Mouse (Mus musculus) midbrain, embryonic 11.5 days (tissue): ENCODE measurements around the gene Clta. TPM values are rescaled to one million over a fixed set of nuclear protein-coding genes. Genes with fewer than 3 reads are reported as not detected.
"Not testable (repeated sequence)": the region's sequence is repeated elsewhere in the genome, so short reads cannot be mapped to it uniquely, and the experiment has no call there.

Source experiments
- ATAC-seq: fragments of 200-750 bp; cut with Nextera tagmentation; 2 replicates; pipeline ENCODE4 v1.8.0; 2017; ENCODE audit warnings: moderate TSS enrichment, moderate library complexity; ENCODE audit not compliant: low FRiP score
- DNase-seq: peaks from one replicate; pipeline ENCODE4 v3.0.0; 2015; ENCODE audit warnings: low spot score; ENCODE audit errors: missing footprints
- H3K27ac ChIP-seq: fragments of 300-500 bp; sonication (generic); 2 replicates; pipeline ENCODE4 v1.5.1; 2014; ENCODE audit warnings: low read depth, low read length
- H3K27me3 ChIP-seq: fragments of 300-500 bp; sonication (generic); 2 replicates; pipeline ENCODE4 v1.6.1; 2014; ENCODE audit warnings: mild to moderate bottlenecking, low read length, moderate library complexity, mixed read lengths; ENCODE audit not compliant: control insufficient read depth, insufficient read depth
- H3K36me3 ChIP-seq: fragments of 300-500 bp; sonication (generic); 2 replicates; pipeline ENCODE4 v1.6.1; 2014; ENCODE audit warnings: mild to moderate bottlenecking, low read length, moderate library complexity, mixed read lengths; ENCODE audit not compliant: control insufficient read depth, insufficient read depth
- H3K4me1 ChIP-seq: fragments of 300-500 bp; sonication (generic); 2 replicates; pipeline ENCODE4 v1.6.1; 2014; ENCODE audit warnings: low read length; ENCODE audit not compliant: control insufficient read depth, insufficient read depth
- H3K4me2 ChIP-seq: fragments of 300-500 bp; sonication (generic); 2 replicates; pipeline ENCODE4 v1.6.1; 2014; ENCODE audit warnings: mild to moderate bottlenecking, moderate library complexity
- H3K4me3 ChIP-seq: fragments of 300-500 bp; sonication (generic); 2 replicates; pipeline ENCODE4 v1.5.1; 2014; ENCODE audit warnings: low read depth, low read length
- H3K9ac ChIP-seq: fragments of 300-500 bp; sonication (generic); 2 replicates; pipeline ENCODE4 v1.6.1; 2014; ENCODE audit warnings: low read length
- H3K9me3 ChIP-seq: fragments of 300-500 bp; sonication (generic); 2 replicates; pipeline ENCODE4 v1.6.1; 2016; ENCODE audit warnings: low read length; ENCODE audit not compliant: control insufficient read depth
- WGBS: fragments of 180-500 bp; shearing (Covaris S2); extraction: QIAGEN DNeasy Blood & Tissue Kit; methylation state at CpG from one replicate; pipeline ENCODE4 v1.1.7; 2014; 5-methylcytosine and 5-hydroxymethylcytosine counted together
- polyA plus RNA-seq: library from polyadenylated mRNA; unstranded; fragments of >200 nt; fragmentation: Nextera tagmentation; extraction: Ambion mirVana; gene quantifications from 2 replicates; pipeline ENCODE4 v1.2.1, GENCODE M21; 2014

Clta gene
- polyA plus RNA-seq, 1 experiment from 2014 or later, result 226 TPM

DNA sequence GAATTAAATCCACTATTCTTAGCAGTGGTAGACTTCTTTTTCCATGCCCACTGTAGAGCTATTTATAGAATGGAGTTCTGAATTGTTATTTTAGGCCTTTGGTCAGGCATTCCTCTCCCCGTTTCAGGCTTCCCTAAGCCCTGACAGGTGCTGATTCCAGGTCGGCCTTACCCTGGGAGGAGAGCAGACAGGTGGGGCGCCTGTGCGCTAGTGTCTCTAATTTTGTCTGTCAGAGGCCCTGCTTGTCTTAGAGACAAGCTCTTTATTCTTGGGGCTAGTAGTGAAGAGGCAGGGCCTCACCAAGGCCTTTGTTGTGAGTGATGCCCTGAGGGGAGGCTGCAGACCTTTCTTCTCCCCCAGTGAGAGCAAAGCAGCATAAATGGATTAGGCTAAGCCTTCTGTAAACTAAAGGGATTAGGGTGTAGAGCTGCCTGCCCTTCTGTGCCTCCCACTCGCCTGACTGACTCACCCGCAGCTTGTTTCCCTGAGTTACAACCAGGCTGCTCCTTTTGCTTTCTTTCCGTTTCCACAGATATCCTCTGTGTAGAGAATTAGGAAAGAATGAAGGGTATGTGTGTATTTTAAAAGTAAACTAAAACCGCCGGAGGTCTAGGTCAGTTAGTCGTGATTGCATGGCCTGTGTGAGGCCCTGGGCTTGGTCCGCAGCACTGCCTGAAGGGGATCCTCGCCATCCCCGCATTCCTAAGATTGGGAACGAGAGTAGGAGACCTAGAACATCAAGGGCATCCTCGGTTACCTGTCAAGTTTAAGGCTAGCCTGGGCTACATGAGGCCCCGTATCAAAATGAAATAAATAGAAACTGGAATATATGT lies 24.3 kb downstream of the Clta start:
- H3K36me3 ChIP-seq, result peaks cover 37% of the 10 kb centered on the region

DNA sequence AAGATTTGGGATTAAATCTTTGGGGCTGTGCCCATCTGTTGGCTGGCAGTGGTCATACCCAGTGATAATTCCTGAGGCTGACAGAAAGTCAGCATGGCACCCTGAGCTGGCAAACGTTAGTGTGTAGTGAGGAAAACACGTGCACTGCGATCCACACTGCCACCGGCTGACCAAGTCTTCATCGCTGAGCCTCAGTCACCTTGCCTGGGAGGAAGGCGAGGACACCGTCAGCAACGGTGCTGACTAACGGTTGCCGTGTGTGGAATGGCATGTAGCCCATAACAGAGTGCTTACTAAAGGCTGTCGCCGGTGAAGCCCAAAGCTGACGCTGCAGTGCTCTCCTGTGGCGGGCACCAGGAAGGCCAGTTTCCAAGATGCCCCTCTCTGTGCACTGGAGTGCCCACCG lies 25.4 kb downstream of the Clta start:
- H3K27ac ChIP-seq, result no peak overlapping the region
- ATAC-seq, result no peak

More for the DNA sequence above, 24.3 kb downstream of the Clta start:
- no peak overlapping the region for H3K9ac ChIP-seq
- H3K4me2 ChIP-seq, result no peak overlapping the region; the same call in 1 of the 2 replicates
- ATAC-seq (peak; percentile 91), DNase-seq (peak; percentile 95)
- no peak overlapping the region for H3K27ac ChIP-seq
- peaks cover 16% of the 10 kb centered on the region for H3K4me1 ChIP-seq
- H3K9me3 ChIP-seq, result no peaks in the 10 kb centered on the region
- 11% methylated on average over 16 of the region's 16 CpGs for WGBS
- peaks cover 91% of the 10 kb centered on the region for H3K27me3 ChIP-seq
- no peak overlapping the region for H3K4me3 ChIP-seq

DNA sequence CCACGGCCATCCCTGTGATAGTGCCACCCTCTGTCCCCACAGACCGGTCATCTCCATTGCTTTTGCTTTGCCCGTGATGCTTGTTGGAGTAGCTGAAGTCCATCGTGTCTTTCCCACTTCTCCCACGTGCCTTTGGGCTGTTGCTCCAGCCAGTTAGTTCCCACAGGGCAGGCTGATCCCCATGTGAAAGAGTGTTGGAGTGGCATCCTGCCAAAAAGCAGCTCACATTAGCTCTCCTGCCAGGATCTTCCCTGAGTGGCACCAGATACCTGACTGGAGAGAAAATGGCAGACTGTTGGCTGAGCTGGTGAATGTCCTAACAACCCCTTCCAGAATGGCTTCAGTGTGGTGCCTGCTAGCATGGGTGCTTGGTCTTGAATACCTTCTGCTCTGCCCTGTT lies 27.3 kb downstream of the Clta start:
- no peaks in the 10 kb centered on the region for H3K9me3 ChIP-seq
- WGBS, result 95% methylated on average over 5 of the region's 5 CpGs
- peaks cover 22% of the 10 kb centered on the region for H3K36me3 ChIP-seq
- no peak overlapping the region for H3K9ac ChIP-seq
- no peak overlapping the region for H3K4me3 ChIP-seq
- no peak for DNase-seq
- no peak overlapping the region for H3K4me2 ChIP-seq
- H3K27ac ChIP-seq, result no peak overlapping the region
- no peak for ATAC-seq
- peaks cover 90% of the 10 kb centered on the region for H3K27me3 ChIP-seq
- H3K4me1 ChIP-seq, result peaks cover 16% of the 10 kb centered on the region

More for the DNA sequence above, 25.4 kb downstream of the Clta start:
- Histone ChIP-seq H3K27me3 (peaks cover 90% of the 10 kb centered on the region), H3K4me2 (no peak overlapping the region), H3K36me3 (peaks cover 35% of the 10 kb centered on the region), H3K4me3 (no peak overlapping the region), H3K9ac (no peak overlapping the region), H3K4me1 (peaks cover 16% of the 10 kb centered on the region), H3K9me3 (no peaks in the 10 kb centered on the region)
- no peak for DNase-seq
- WGBS, result 91% methylated on average over 15 of the region's 15 CpGs

DNA sequence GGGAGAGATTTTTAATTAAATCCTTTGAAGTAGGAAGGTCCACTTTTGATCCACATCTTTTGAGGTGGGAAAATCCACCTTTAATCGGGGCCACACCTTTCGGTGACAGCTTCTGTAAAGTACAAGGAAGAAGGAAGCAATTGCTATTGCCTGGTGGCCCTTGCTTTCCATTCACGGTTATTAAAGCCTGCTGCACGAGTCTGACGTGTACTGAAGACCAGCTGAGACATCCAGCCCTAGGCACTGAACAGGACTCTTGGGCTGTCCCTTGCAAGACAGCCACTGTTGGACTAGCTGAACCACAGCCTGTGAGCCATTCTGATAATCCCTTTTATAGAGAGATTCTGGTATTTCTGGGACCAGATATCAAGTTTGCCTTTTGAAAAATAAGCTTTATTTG lies 32.2 kb downstream of the Clta start:
- no peak for DNase-seq
- Histone ChIP-seq H3K9ac (no peak overlapping the region), H3K27ac (no peak overlapping the region), H3K4me2 (no peak overlapping the region), H3K36me3 (peaks cover 9% of the 10 kb centered on the region; the same call in 1 of the 2 replicates), H3K4me3 (no peak overlapping the region), H3K9me3 (no peaks in the 10 kb centered on the region), H3K27me3 (peaks cover 98% of the 10 kb centered on the region), H3K4me1 (no peaks in the 10 kb centered on the region)
- no peak for ATAC-seq
- 78% methylated on average over 5 of the region's 5 CpGs for WGBS

DNA sequence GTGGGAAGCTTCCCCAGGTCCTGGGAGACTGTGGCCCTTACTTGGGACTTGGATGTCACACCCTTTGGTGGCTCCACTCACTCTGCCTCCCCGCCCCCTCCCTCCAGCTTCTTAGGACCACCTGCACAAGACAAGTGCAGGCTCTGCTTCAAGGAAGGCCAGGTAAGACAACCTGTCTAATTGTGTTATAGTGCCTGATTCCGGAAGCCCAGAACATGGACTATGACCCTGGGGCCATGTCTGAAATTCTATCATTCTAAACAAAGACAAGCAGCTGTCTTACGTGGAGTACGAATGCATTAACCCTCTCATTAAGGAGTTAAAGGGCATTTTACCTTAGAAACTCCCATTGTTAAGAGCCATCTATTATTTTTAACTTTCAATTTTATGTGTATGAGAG lies 36.5 kb downstream of the Clta start:
- Histone ChIP-seq H3K27ac (no peak overlapping the region), H3K4me2 (no peak overlapping the region), H3K27me3 (peaks cover 64% of the 10 kb centered on the region), H3K9me3 (no peaks in the 10 kb centered on the region), H3K4me1 (no peaks in the 10 kb centered on the region), H3K36me3 (no peaks in the 10 kb centered on the region), H3K4me3 (no peak overlapping the region), H3K9ac (no peak overlapping the region)
- ATAC-seq, result no peak
- DNase-seq, result no peak
- WGBS, result 93% methylated on average over 4 of the region's 4 CpGs

DNA sequence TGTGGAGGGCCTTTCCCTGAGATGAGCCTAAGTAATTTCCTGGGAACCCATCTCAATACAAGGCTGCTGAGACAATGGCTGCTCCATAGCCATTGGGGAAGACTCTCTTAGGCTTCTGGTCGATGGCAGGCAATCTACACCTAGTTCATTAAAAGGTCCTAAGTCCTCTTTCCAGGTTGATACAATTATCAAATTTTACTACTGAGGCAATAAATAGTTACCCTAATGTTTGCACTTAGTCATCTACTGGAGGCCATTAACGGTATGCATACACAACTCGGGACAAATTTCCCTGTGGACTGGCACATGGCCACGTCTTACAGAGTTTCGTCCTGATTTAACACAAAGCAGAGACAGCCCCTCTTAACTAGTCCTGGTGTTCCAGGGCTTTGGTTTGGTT lies 38.2 kb downstream of the Clta start:
- DNase-seq (no peak), ATAC-seq (no peak)
- Histone ChIP-seq H3K4me1 (no peaks in the 10 kb centered on the region), H3K27me3 (peaks cover 47% of the 10 kb centered on the region), H3K36me3 (no peaks in the 10 kb centered on the region), H3K9me3 (no peaks in the 10 kb centered on the region), H3K27ac (no peak overlapping the region), H3K9ac (no peak overlapping the region), H3K4me3 (no peak overlapping the region), H3K4me2 (no peak overlapping the region)
- 94% methylated on average over 5 of the region's 5 CpGs for WGBS

DNA sequence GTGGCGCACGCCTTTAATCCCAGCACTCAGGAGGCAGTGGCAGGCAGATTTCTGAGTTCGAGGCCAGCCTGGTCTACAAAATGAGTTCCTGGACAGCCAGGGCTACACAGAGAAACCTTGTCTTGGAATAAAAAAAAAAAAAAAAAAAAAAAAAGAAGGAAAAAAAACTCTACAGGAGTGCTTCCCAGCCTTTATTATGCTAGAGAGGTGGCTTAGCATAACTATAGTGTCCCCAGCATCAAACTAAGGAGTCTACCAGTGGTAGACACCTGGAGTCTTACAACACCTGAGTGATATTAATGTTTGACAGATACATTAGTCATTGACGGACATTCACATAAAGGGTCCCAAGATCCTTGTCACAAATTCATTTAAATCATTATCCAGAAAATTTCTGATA lies 38.9 kb downstream of the Clta start:
- DNase-seq, H3K9me3 ChIP-seq, H3K4me3 ChIP-seq, ATAC-seq, H3K27ac ChIP-seq, H3K4me1 ChIP-seq, H3K9ac ChIP-seq, H3K36me3 ChIP-seq, H3K4me2 ChIP-seq: not testable (repeated sequence)
- 96% methylated on average over 4 of the region's 4 CpGs for WGBS
- peaks cover 40% of the 10 kb centered on the region for H3K27me3 ChIP-seq

DNA sequence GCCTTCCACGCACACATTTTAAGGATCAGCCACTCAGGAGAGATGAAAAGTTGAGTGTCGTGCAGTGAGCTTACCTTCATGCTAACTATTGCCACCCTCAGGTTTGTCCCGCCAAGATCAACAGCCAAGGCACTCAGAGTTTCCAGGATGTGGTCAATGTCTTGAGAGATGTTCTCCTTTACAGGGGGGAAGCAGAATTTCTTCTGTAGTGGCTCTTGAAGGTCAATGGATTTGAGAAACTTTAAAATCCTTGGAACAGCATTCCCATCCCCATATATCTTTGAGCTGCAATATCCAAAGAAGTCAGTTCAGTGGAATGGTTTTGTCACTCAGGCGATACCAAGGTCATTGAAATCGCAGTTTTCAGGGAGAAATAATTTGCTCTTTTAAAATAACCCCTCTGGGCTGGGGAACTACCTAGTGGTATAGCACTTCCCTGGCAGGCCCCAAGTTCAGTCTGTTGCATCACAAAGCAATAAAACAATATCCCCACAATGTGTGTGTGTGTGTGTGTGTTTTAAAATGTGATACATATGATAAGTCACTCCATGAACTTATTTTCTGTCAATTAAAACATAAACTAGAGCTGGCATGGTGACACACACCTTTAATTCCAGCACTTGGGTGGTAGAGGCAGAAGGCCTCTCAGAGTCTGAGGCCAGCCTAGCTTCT lies 40.6 kb downstream of the Clta start:
- Histone ChIP-seq H3K4me2 (no peak overlapping the region), H3K4me1 (no peaks in the 10 kb centered on the region), H3K9ac (no peak overlapping the region), H3K36me3 (no peaks in the 10 kb centered on the region), H3K9me3 (no peaks in the 10 kb centered on the region), H3K27ac (no peak overlapping the region), H3K27me3 (peaks cover 23% of the 10 kb centered on the region), H3K4me3 (no peak overlapping the region)
- no peak for DNase-seq
- no peak for ATAC-seq
- 92% methylated on average over 5 of the region's 5 CpGs for WGBS

DNA sequence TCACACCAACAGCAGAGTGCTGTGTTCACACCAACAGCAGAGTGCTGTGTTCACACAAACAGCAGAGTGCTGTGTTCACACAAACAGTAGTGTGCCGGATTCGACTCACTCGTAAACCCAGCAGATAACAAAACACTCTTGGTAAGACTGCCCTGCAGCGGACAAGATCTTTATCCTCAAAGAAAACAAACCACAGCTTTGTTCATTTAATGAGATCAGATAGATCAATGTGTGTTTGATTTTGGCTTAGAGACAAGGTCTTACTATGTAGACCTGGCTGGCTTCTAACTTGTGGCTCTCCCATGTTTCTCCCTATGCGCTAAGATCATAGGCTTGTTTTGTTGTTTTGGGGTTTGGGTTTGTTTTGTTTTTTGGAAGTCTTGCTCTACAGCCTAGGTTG lies 41.8 kb downstream of the Clta start:
- no peak overlapping the region for H3K4me2 ChIP-seq
- WGBS, result 78% methylated on average over 5 of the region's 5 CpGs
- no peaks in the 10 kb centered on the region for H3K4me1 ChIP-seq
- H3K9ac ChIP-seq, result no peak overlapping the region
- no peaks in the 10 kb centered on the region for H3K36me3 ChIP-seq
- H3K27me3 ChIP-seq, result peaks cover 12% of the 10 kb centered on the region
- no peak overlapping the region for H3K27ac ChIP-seq
- no peak overlapping the region for H3K4me3 ChIP-seq
- DNase-seq (no peak), ATAC-seq (no peak)
- no peaks in the 10 kb centered on the region for H3K9me3 ChIP-seq
